Mouse (Mus musculus) lung, postnatal 0 days (tissue): ENCODE results near the gene Snx1. TPM values are rescaled to one million over a fixed set of nuclear protein-coding genes. Genes with fewer than 3 reads are reported as not detected.

ENCODE experiments used
- ATAC-seq: fragments of 200-750 bp; cut with Nextera tagmentation; 2 replicates; pipeline ENCODE4 v1.8.0; 2017; ENCODE audit warnings: moderate library complexity
- DNase-seq: peaks from one replicate; pipeline ENCODE4 v3.0.0-alpha.2; 2016; ENCODE audit warnings: low spot score
- H3K27ac ChIP-seq: fragments of 300-500 bp; sonication (generic); 2 replicates; pipeline ENCODE4 v1.5.1; 2014; ENCODE audit warnings: antibody characterized with exemption, mild to moderate bottlenecking, low read length, mixed read lengths
- H3K27me3 ChIP-seq: fragments of 300-500 bp; sonication (generic); replicated peaks from 2 replicates; pipeline ENCODE4 v1.6.1; 2014; ENCODE audit warnings: low read length, mixed read lengths; ENCODE audit not compliant: insufficient read depth
- H3K36me3 ChIP-seq: fragments of 300-500 bp; sonication (generic); 2 replicates; pipeline ENCODE4 v1.6.1; 2014; ENCODE audit warnings: low read length, mixed read lengths; ENCODE audit not compliant: insufficient read depth
- H3K4me1 ChIP-seq: fragments of 300-500 bp; sonication (generic); 2 replicates; pipeline ENCODE4 v1.6.1; 2014; ENCODE audit warnings: antibody characterized with exemption, low read depth, low read length, mixed read lengths; ENCODE audit not compliant: insufficient read depth
- H3K4me2 ChIP-seq: fragments of 300-500 bp; sonication (generic); replicated peaks from 2 replicates; pipeline ENCODE4 v1.6.1; 2014; ENCODE audit warnings: low read depth, mild to moderate bottlenecking, low read length, moderate library complexity, mixed read lengths
- H3K4me3 ChIP-seq: fragments of 300-500 bp; sonication (generic); 2 replicates; pipeline ENCODE4 v1.5.1; 2014; ENCODE audit warnings: low read depth, low read length
- H3K9ac ChIP-seq: fragments of 300-500 bp; sonication (generic); replicated peaks from 2 replicates; pipeline ENCODE4 v1.6.1; 2014; ENCODE audit warnings: low read depth, mild to moderate bottlenecking
- H3K9me3 ChIP-seq: fragments of 300-500 bp; sonication (generic); 2 replicates; pipeline ENCODE4 v1.6.1; 2016; ENCODE audit warnings: low read length, mixed read lengths
- CTCF ChIP-seq: IDR thresholded peaks from 2 replicates; pipeline ENCODE4 v1.5.1; 2016; ENCODE audit warnings: antibody characterized with exemption, mild to moderate bottlenecking
- EP300 ChIP-seq: IDR thresholded peaks from 2 replicates; pipeline ENCODE4 v1.6.1; 2016; ENCODE audit warnings: antibody characterized with exemption, mild to moderate bottlenecking, control low read depth
- WGBS: fragments of 180-500 bp; shearing (Covaris S2); extraction: QIAGEN DNeasy Blood & Tissue Kit; methylation state at CpG from one replicate; pipeline ENCODE4 v1.1.7; 2014; 5-methylcytosine and 5-hydroxymethylcytosine counted together
- polyA plus RNA-seq: library from polyadenylated mRNA; unstranded; fragments of >200 nt; fragmentation: Nextera tagmentation; extraction: Ambion mirVana; gene quantifications from 2 replicates; pipeline ENCODE4 v1.2.1, GENCODE M21; 2015

Snx1 gene
- polyA plus RNA-seq: 108 and 112 TPM in 2 replicates

GRCm38 (mm10) chr9:66126456-66127192 lies at the start of gene Snx1, which contains the start of gene Ciao2a:
TSS of gene Snx1 (minus strand) at chr9:66126587.
TSS of gene Ciao2a (plus strand) at chr9:66126611.
- no peaks in the 10 kb centered on the region for H3K36me3 ChIP-seq

GRCm38 (mm10) chr9:66174985-66175384 lies 48.6 kb upstream of the Snx1 start:
- H3K9me3 ChIP-seq: no peaks in the 10 kb centered on the region
- ATAC-seq (no peak), DNase-seq (no peak)
- no peaks in the 10 kb centered on the region for H3K36me3 ChIP-seq
- TF ChIP-seq EP300 (no peak), CTCF (no peak)
- H3K4me1 ChIP-seq: peaks cover 4% of the 10 kb centered on the region; the same call in 1 of the 2 replicates
- H3K27me3 ChIP-seq: no peaks in the 10 kb centered on the region
- H3K27ac ChIP-seq: no peak overlapping the region
- H3K4me2 ChIP-seq: no peak overlapping the region
- no peak overlapping the region for H3K4me3 ChIP-seq
- WGBS: 77% methylated on average over 3 of the region's 3 CpGs
- H3K9ac ChIP-seq: no peak overlapping the region

More at GRCm38 (mm10) chr9:66126456-66127192, at the start of gene Snx1, which contains the start of gene Ciao2a:
- Histone ChIP-seq H3K4me2 (peak within 1 kb of the TSS; percentile 76), H3K9ac (peak within 1 kb of the TSS; percentile 59), H3K9me3 (no peaks in the 10 kb centered on the region), H3K27ac (peak within 1 kb of the TSS; percentile 76), H3K4me1 (peaks cover 3% of the 10 kb centered on the region; the same call in 1 of the 2 replicates), H3K27me3 (no peaks in the 10 kb centered on the region), H3K4me3 (peak within 1 kb of the TSS; percentile 64)
- peak; percentile 99 for DNase-seq
- ATAC-seq: peak; percentile 72
- TF ChIP-seq CTCF (peak; percentile 29; the same call in 1 of the 2 replicates), EP300 (peak; percentile 48)
- WGBS: under 1% methylated on average over 34 of the region's 34 CpGs

- TF ChIP-seq EP300 (no peak), CTCF (no peak)
- no peak for ATAC-seq
- WGBS: 91% methylated on average over 5 of the region's 5 CpGs
- no peak overlapping the region for H3K4me2 ChIP-seq
- no peaks in the 10 kb centered on the region for H3K27me3 ChIP-seq
- H3K9me3 ChIP-seq: no peaks in the 10 kb centered on the region
- no peak overlapping the region for H3K4me3 ChIP-seq
- H3K27ac ChIP-seq: peak overlapping the region; percentile 51; the same call in 1 of the 2 replicates
- no peak for DNase-seq
- H3K4me1 ChIP-seq: peaks cover 3% of the 10 kb centered on the region; the same call in 1 of the 2 replicates
- H3K36me3 ChIP-seq: no peaks in the 10 kb centered on the region
- no peak overlapping the region for H3K9ac ChIP-seq
Observed at GRCm38 (mm10) chr9:66173316-66173855, 47.0 kb upstream of the Snx1 start.

- Histone ChIP-seq H3K4me3 (no peak overlapping the region), H3K9ac (no peak overlapping the region), H3K27me3 (no peaks in the 10 kb centered on the region), H3K9me3 (no peaks in the 10 kb centered on the region), H3K4me1 (peaks cover 3% of the 10 kb centered on the region; the same call in 1 of the 2 replicates), H3K27ac (peak overlapping the region; percentile 60), H3K4me2 (no peak overlapping the region), H3K36me3 (no peaks in the 10 kb centered on the region)
- DNase-seq (peak; percentile 81), ATAC-seq (peak; percentile 76)
- WGBS: 55% methylated on average over 12 of the region's 12 CpGs
- TF ChIP-seq EP300 (peak; percentile 99), CTCF (no peak)
Observed at GRCm38 (mm10) chr9:66171275-66171921, 45.0 kb upstream of the Snx1 start.

GRCm38 (mm10) chr9:66170506-66170905 lies 44.1 kb upstream of the Snx1 start:
- Histone ChIP-seq H3K27me3 (no peaks in the 10 kb centered on the region), H3K27ac (0 out of 2 replicates have a peak overlapping the region, but pooled peaks have one; percentile 40), H3K4me3 (no peak overlapping the region), H3K9ac (no peak overlapping the region), H3K9me3 (no peaks in the 10 kb centered on the region), H3K36me3 (no peaks in the 10 kb centered on the region), H3K4me2 (no peak overlapping the region), H3K4me1 (peaks cover 3% of the 10 kb centered on the region; the same call in 1 of the 2 replicates)
- DNase-seq: no peak
- 57% methylated on average over 5 of the region's 5 CpGs for WGBS
- no peak for ATAC-seq
- TF ChIP-seq CTCF: no peak
- no peak for TF ChIP-seq EP300

- no peak overlapping the region for H3K4me3 ChIP-seq
- 0 out of 2 replicates have a peak overlapping the region, but pooled peaks have one; percentile 47 for H3K27ac ChIP-seq
- H3K9ac ChIP-seq: no peak overlapping the region
- no peaks in the 10 kb centered on the region for H3K36me3 ChIP-seq
- TF ChIP-seq CTCF: no peak
- peak; percentile 72 for TF ChIP-seq EP300
- no peak overlapping the region for H3K4me2 ChIP-seq
- peaks cover 3% of the 10 kb centered on the region; the same call in 1 of the 2 replicates for H3K4me1 ChIP-seq
- 23% methylated on average over 1 of the region's 1 CpGs for WGBS
- no peaks in the 10 kb centered on the region for H3K27me3 ChIP-seq
- no peaks in the 10 kb centered on the region for H3K9me3 ChIP-seq
- ATAC-seq (peak; percentile 66), DNase-seq (peak; percentile 74)
Observed at GRCm38 (mm10) chr9:66168233-66168632, 41.8 kb upstream of the Snx1 start.
